Mouse (Mus musculus) limb, embryonic 14.5 days (tissue): ENCODE measurements around the gene Inpp5a. TPM values are rescaled to one million over a fixed set of nuclear protein-coding genes. Genes with fewer than 3 reads are reported as not detected.

Source experiments
- ATAC-seq: fragments of 200-750 bp; cut with Nextera tagmentation; 2 replicates; pipeline ENCODE4 v1.8.0; 2017; ENCODE audit warnings: low read depth, moderate number of reproducible peaks, moderate TSS enrichment; ENCODE audit not compliant: low FRiP score
- DNase-seq: peaks from one replicate; pipeline ENCODE4 v3.0.0-alpha.2; 2015; ENCODE audit warnings: low spot score
- H3K27ac ChIP-seq: fragments of 300-500 bp; sonication (generic); replicated peaks from 2 replicates; pipeline ENCODE4 v1.5.1; 2014; ENCODE audit warnings: low read depth, mild to moderate bottlenecking, low read length, moderate library complexity, mixed read lengths
- H3K27me3 ChIP-seq: fragments of 300-500 bp; sonication (generic); 2 replicates; pipeline ENCODE4 v1.6.1; 2014; ENCODE audit warnings: low read length, mixed read lengths; ENCODE audit not compliant: control insufficient read depth, insufficient read depth
- H3K36me3 ChIP-seq: fragments of 300-500 bp; sonication (generic); 2 replicates; pipeline ENCODE4 v1.6.1; 2014; ENCODE audit warnings: mild to moderate bottlenecking, low read length, moderate library complexity, mixed read lengths; ENCODE audit not compliant: control insufficient read depth, insufficient read depth
- H3K4me1 ChIP-seq: fragments of 300-500 bp; sonication (generic); 2 replicates; pipeline ENCODE4 v1.6.1; 2014; ENCODE audit warnings: antibody characterized with exemption, low read length, mixed read lengths; ENCODE audit not compliant: control insufficient read depth, insufficient read depth
- H3K4me2 ChIP-seq: fragments of 300-500 bp; sonication (generic); replicated peaks from 2 replicates; pipeline ENCODE4 v1.6.1; 2014; ENCODE audit warnings: low read depth, mild to moderate bottlenecking, low read length, moderate library complexity; ENCODE audit not compliant: severe bottlenecking
- H3K4me3 ChIP-seq: fragments of 300-500 bp; sonication (generic); replicated peaks from 2 replicates; pipeline ENCODE4 v1.5.1; 2014; ENCODE audit warnings: low read length
- H3K9ac ChIP-seq: fragments of 300-500 bp; sonication (generic); 2 replicates; pipeline ENCODE4 v1.6.1; 2014; ENCODE audit warnings: mild to moderate bottlenecking, low read depth, low read length, moderate library complexity; ENCODE audit not compliant: severe bottlenecking
- H3K9me3 ChIP-seq: fragments of 300-500 bp; sonication (generic); 2 replicates; pipeline ENCODE4 v1.6.1; 2016; ENCODE audit warnings: low read length; ENCODE audit not compliant: control insufficient read depth
- POLR2A ChIP-seq: fragments of 200-500 bp; IDR thresholded peaks from 2 replicates; pipeline ENCODE4 v1.8.0; 2012; ENCODE audit warnings: inconsistent platforms, mild to moderate bottlenecking, moderate library complexity, borderline replicate concordance; ENCODE audit not compliant: insufficient read depth, insufficient read length; ENCODE audit errors: extremely low read depth
- WGBS: fragments of 180-500 bp; shearing (Covaris S2); extraction: QIAGEN DNeasy Blood & Tissue Kit; methylation state at CpG from one replicate; pipeline ENCODE4 v1.1.7; 2014; 5-methylcytosine and 5-hydroxymethylcytosine counted together
- polyA plus RNA-seq, 2 experiments: library from polyadenylated mRNA; depleted of rRNA in 1 of 2; stranded (reverse) in 1 of 2; unstranded in 1 of 2; fragments of >200 nt; fragmentation: Nextera tagmentation in 1 of 2; extraction: Ambion mirVana in 1 of 2; gene quantifications; 2 replicates each; pipeline versions ENCODE4 v1.2.1 to v1.2.3; 2012 to 2014

Inpp5a gene
- polyA plus RNA-seq, 2 experiments = 29.0 to 39.7 TPM

- Histone ChIP-seq H3K27me3 (no peaks in the 10 kb centered on the region), H3K27ac (peak overlapping the region; percentile 55; the same call in 1 of the 2 replicates), H3K36me3 (no peaks in the 10 kb centered on the region), H3K9me3 (no peaks in the 10 kb centered on the region), H3K9ac (no peak overlapping the region), H3K4me1 (peaks cover 18% of the 10 kb centered on the region), H3K4me3 (no peak overlapping the region), H3K4me2 (no peak overlapping the region)
- TF ChIP-seq POLR2A = no peak
- DNase-seq (no peak), ATAC-seq (0 out of 2 replicates have a peak, but pooled peaks have one; percentile 5)
- 64% methylated on average over 10 of the region's 10 CpGs for WGBS
These were observed 78.4 kb downstream of the Inpp5a start for GRCm38 (mm10) chr7:139467177-139467895.

GRCm38 (mm10) chr7:139467896-139468279, 79.0 kb downstream of the Inpp5a start:
- DNase-seq = peak; percentile 23
- no peak overlapping the region for H3K4me3 ChIP-seq
- no peak overlapping the region for H3K9ac ChIP-seq
- no peaks in the 10 kb centered on the region for H3K27me3 ChIP-seq
- no peaks in the 10 kb centered on the region for H3K9me3 ChIP-seq
- H3K36me3 ChIP-seq = no peaks in the 10 kb centered on the region
- ATAC-seq = 0 out of 2 replicates have a peak, but pooled peaks have one; percentile 49
- WGBS = 71% methylated on average over 4 of the region's 4 CpGs
- no peak overlapping the region for H3K4me2 ChIP-seq
- peaks cover 22% of the 10 kb centered on the region for H3K4me1 ChIP-seq
- TF ChIP-seq POLR2A = no peak
- peak overlapping the region; percentile 55 for H3K27ac ChIP-seq

GRCm38 (mm10) chr7:139468440-139468839, 79.5 kb downstream of the Inpp5a start:
- H3K27me3 ChIP-seq = no peaks in the 10 kb centered on the region
- no peaks in the 10 kb centered on the region for H3K36me3 ChIP-seq
- peak; percentile 29 for DNase-seq
- no peak for TF ChIP-seq POLR2A
- ATAC-seq = 0 out of 2 replicates have a peak, but pooled peaks have one; percentile 32
- H3K27ac ChIP-seq = peak overlapping the region; percentile 55; the same call in 1 of the 2 replicates
- no peak overlapping the region for H3K4me3 ChIP-seq
- H3K4me1 ChIP-seq = peaks cover 25% of the 10 kb centered on the region
- no peaks in the 10 kb centered on the region for H3K9me3 ChIP-seq
- H3K4me2 ChIP-seq = no peak overlapping the region
- no peak overlapping the region for H3K9ac ChIP-seq
- 39% methylated on average over 2 of the region's 2 CpGs for WGBS

GRCm38 (mm10) chr7:139469457-139469856, 80.5 kb downstream of the Inpp5a start:
- ATAC-seq = no peak
- Histone ChIP-seq H3K9ac (no peak overlapping the region), H3K4me2 (no peak overlapping the region), H3K9me3 (no peaks in the 10 kb centered on the region), H3K27me3 (no peaks in the 10 kb centered on the region), H3K4me1 (peaks cover 25% of the 10 kb centered on the region), H3K36me3 (no peaks in the 10 kb centered on the region), H3K4me3 (no peak overlapping the region), H3K27ac (no peak overlapping the region)
- 85% methylated on average over 4 of the region's 4 CpGs for WGBS
- DNase-seq = no peak
- no peak for TF ChIP-seq POLR2A

- no peak for TF ChIP-seq POLR2A
These were observed 81.6 kb downstream of the Inpp5a start for GRCm38 (mm10) chr7:139470481-139470880.

More at GRCm38 (mm10) chr7:139470481-139470880, 81.6 kb downstream of the Inpp5a start:
- Histone ChIP-seq H3K4me3 (no peak overlapping the region), H3K9ac (no peak overlapping the region), H3K4me1 (peaks cover 25% of the 10 kb centered on the region), H3K27me3 (no peaks in the 10 kb centered on the region), H3K27ac (no peak overlapping the region), H3K36me3 (no peaks in the 10 kb centered on the region), H3K4me2 (no peak overlapping the region), H3K9me3 (no peaks in the 10 kb centered on the region)
- DNase-seq (no peak), ATAC-seq (no peak)
- WGBS = 86% methylated on average over 2 of the region's 2 CpGs
